Comparison of ENCODE assay signal across 10 mouse cellular contexts in genomic region chr6:101366809-101367602, GRCm38 (mm10). TPM values are rescaled to one million over a fixed set of nuclear protein-coding genes. Genes with fewer than 3 reads are reported as not detected.
DNase-seq lines count a peak whose midpoint lies in the region; ATAC-seq and TF ChIP-seq lines count a peak whose summit lies in the region.
"Had no signal": no experiment of that assay in that cellular context is flagged by ENCODE, and none has a peak within 500 bp of the region (broad histone marks: within the 10 kb centered on the region; RNA-seq: fewer than 3 reads in every experiment).

No protein-coding gene starts in this region.

- peaks cover 89% of the 10 kb centered on the region for H3K4me1 ChIP-seq in heart, embryonic 13.5 days

- peak; percentile 27; the same call in 1 of the 2 replicates for ATAC-seq in heart, embryonic 13.5 days (ENCODE audit: extremely low read depth, insufficient number of reproducible peaks, low FRiP score, low TSS enrichment)

- H3K9ac ChIP-seq in heart, embryonic 13.5 days, result peak overlapping the region; percentile 19; the same call in 1 of the 2 replicates

- intact Hi-C loops in left cerebral cortex, adult 2 months (cut with DNase I), result loop anchor here (10.0 kb wide), 1 partner anchor 482 kb away; no protein-coding TSS in a partner anchor

- peak; percentile 95 for DNase-seq in heart, adult 11 months
- no peak for DNase-seq in heart, adult 8-10 months (ENCODE audit: low spot score)
- peak; percentile 43 for DNase-seq in adipocyte (ENCODE audit: low spot score)
- DNase-seq in kidney, postnatal 14 days, result peak; percentile 70
- no peak for DNase-seq in left cerebral cortex, adult 2 months (ENCODE audit: extremely low spot score in 1 of 2, low spot score in 2 of 2)
- no peak for DNase-seq in T-cell, adult 2 months (ENCODE audit: low spot score)
- no peak for DNase-seq in urinary bladder, postnatal 25 days (ENCODE audit: low spot score)

- H3K36me3 ChIP-seq in heart, embryonic 13.5 days, result no peaks in the 10 kb centered on the region

- H3K27ac ChIP-seq in heart, embryonic 13.5 days (replicated peaks), result peak overlapping the region; percentile 78
- no peak overlapping the region for H3K27ac ChIP-seq in left cerebral cortex, adult 2 months
- H3K27ac ChIP-seq: kidney, postnatal 0 days had no signal

- H3K9me3 ChIP-seq in heart, embryonic 13.5 days, result no peaks in the 10 kb centered on the region

- no peak overlapping the region for H3K4me3 ChIP-seq in heart, embryonic 13.5 days
- H3K4me3 ChIP-seq in left cerebral cortex, adult 2 months, result no peak overlapping the region

- H3K4me2 ChIP-seq in heart, embryonic 13.5 days, result peak overlapping the region; percentile 39

- WGBS in heart, embryonic 13.5 days, result 26% methylated on average over 9 of the region's 9 CpGs

- no peaks in the 10 kb centered on the region for H3K27me3 ChIP-seq in heart, embryonic 13.5 days (replicated peaks)
- H3K27me3 ChIP-seq: CH12.LX had no signal

- no peak for TF ChIP-seq CTCF in left cerebral cortex, adult 2 months (IDR thresholded peaks at IDR 0.05)

RNA-seq across cellular contexts. Expression of gene Pdzrn3, which starts 10.7 kb away (rescaled TPM):
- total RNA-seq in heart, adult 8-10 months (2022), result 10 to 100 TPM; 25.9 to 30.4 (median 28.3) TPM
- 9.7 and 9.8 TPM in 2 replicates for polyA plus RNA-seq in heart, embryonic 13.5 days (2015; fragmentation: Nextera tagmentation; extraction: Ambion mirVana)
- 10 to 100 TPM; 47.9 to 50.8 TPM for total RNA-seq in left cerebral cortex, adult 2 months (2021)
- total RNA-seq: CH12.LX had no signal

Comparison
In these comparisons a context has a peak if more than half of its experiments do, and no peak if none do; other contexts are left out.
1. DNase-seq: peak in heart, adult 11 months (single experiment), adipocyte (single experiment) and kidney, postnatal 14 days (single experiment); none in heart, adult 8-10 months (single experiment), left cerebral cortex, adult 2 months (0 of 2), T-cell, adult 2 months (single experiment) and urinary bladder, postnatal 25 days (single experiment).